Mouse (Mus musculus): ENCODE data around the gene Hipk4. TPM values are rescaled to one million over a fixed set of nuclear protein-coding genes. Genes with fewer than 3 reads are reported as not detected.

Hipk4 gene
- 0.82 and 1.0 TPM in 2 replicates for polyA plus RNA-seq (2015; fragmentation: Nextera tagmentation; extraction: Ambion mirVana)

DNA sequence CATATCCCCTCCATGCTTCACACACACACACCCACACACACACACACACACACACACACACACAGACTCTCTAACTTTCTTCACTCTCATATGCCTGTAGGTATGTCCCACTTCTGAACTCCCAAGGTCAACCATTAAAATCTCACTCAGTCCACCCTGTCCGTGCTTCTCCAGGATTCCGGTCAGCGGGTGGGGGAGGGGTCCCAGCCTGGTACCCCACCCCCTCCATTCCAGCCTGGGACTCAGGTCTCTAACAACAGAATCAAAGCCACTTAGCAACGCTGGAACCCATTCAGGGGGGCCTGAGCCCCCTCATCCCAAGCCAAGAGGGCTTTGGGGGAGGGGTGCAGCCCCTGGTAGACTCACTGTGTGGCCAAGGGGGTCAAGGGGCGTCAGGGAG lies at the start of gene Hipk4:
Gene Hipk4, plus strand, starts transcription at position 301 of the 400 bp plus-strand sequence.
- no peaks in the 10 kb centered on the region for H3K27me3 ChIP-seq
- H3K9me3 ChIP-seq: no peaks in the 10 kb centered on the region
- no peak within 1 kb of the TSS for H3K9ac ChIP-seq
- ATAC-seq (ENCODE audit: low FRiP score, low read depth): no peak
- H3K27ac ChIP-seq (replicated peaks): no peak within 1 kb of the TSS
- no peaks in the 10 kb centered on the region for H3K36me3 ChIP-seq
- 70% methylated on average over 5 of the region's 5 CpGs for WGBS
- no peaks in the 10 kb centered on the region for H3K4me1 ChIP-seq (replicated peaks)
- H3K4me2 ChIP-seq: no peak within 1 kb of the TSS
- no peak within 1 kb of the TSS for H3K4me3 ChIP-seq

DNA sequence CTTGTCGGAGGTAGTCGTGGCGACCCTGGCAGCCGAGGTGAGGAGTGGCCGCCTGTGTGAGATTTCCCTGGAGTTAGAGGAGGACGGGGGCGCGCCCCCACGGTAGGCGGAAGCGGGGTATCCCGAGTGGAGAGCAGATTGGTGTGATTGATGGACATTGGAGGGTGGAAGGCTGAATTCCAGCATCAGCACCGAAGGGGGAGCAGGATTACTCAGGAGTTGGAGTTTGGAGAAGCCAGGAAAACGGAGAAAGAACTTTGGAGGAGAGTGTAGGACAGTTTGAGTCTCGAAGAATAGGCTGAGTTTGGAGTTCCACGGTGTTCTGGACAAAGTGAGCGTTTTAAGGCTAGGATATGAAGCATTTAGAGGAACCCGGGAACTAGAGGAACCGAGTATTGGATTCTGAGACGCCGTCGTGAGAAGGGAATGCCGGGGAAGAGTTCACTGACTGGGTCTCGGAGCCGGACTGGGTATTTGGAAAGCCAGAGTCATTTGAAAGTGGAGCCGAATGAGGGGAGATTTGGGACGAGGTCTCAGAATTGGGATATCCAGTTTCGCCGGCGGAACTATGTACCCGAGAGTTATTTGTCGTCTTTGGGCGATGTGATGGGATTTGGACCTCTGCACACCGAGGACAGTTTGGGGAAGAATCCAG lies 49.1 kb upstream of the Hipk4 start:
- peak overlapping the region; percentile 44 for H3K9ac ChIP-seq
- no peak for ATAC-seq (ENCODE audit: low FRiP score, low read depth)
- peak overlapping the region; percentile 88 for H3K4me2 ChIP-seq
- under 1% methylated on average over 34 of the region's 34 CpGs for WGBS
- H3K27ac ChIP-seq (replicated peaks): peak overlapping the region; percentile 83
- peak overlapping the region; percentile 52 for H3K4me3 ChIP-seq
- H3K9me3 ChIP-seq: no peaks in the 10 kb centered on the region
- H3K36me3 ChIP-seq: peaks cover 3% of the 10 kb centered on the region; the same call in 1 of the 2 replicates
- peaks cover 3% of the 10 kb centered on the region for H3K4me1 ChIP-seq (replicated peaks)
- no peaks in the 10 kb centered on the region for H3K27me3 ChIP-seq

DNA sequence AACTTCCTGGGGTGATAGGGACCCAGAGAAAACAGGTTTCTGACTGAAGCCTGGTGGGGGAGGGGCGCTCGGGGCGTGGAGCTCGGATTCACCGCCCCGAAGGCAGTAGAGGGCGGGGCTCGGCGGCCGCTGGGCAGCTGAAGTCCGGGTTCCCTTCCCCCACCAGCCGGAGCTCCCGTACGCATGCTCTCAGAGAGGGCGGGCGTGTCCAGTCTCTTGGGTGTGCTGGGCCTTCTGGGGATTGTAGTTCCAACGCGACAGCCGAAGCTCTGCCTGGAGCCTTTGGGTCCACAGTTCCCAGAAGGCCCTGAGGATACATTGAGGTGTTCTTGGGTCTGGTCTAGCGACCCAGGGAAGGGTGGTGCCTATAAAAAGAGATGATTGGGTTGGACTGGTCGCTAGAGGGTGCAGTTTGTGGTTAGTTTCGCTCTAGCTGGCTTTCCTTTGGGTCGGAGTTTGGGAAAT lies 48.5 kb upstream of the Hipk4 start:
- peak overlapping the region; percentile 44 for H3K9ac ChIP-seq
- peak overlapping the region; percentile 83 for H3K27ac ChIP-seq (replicated peaks)
- peaks cover 3% of the 10 kb centered on the region for H3K4me1 ChIP-seq (replicated peaks)
- peak; percentile 94 for ATAC-seq (ENCODE audit: low FRiP score, low read depth)
- WGBS: under 1% methylated on average over 22 of the region's 23 CpGs
- H3K36me3 ChIP-seq: peaks cover 3% of the 10 kb centered on the region; the same call in 1 of the 2 replicates
- no peaks in the 10 kb centered on the region for H3K9me3 ChIP-seq
- H3K4me2 ChIP-seq: peak overlapping the region; percentile 88
- H3K27me3 ChIP-seq: no peaks in the 10 kb centered on the region
- H3K4me3 ChIP-seq: peak overlapping the region; percentile 52

DNA sequence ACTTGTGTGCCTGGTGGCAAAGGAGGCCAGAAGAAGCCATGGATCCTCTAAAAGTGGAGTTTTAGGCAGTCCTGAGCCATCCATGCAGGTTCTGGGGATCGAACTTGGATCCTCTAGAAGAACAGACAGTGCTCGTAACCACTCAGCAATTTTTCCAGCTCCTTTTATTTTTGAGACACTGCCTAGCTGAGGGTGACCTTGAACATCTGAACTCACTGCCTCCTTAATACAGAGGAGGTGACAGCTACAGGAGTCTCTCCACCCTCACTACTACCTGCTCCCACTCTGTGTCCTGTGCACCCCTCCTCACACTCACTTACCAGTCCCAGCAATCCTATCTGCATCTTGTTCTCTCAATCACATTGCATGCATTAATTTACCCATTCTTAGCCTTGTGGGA lies 47.5 kb upstream of the Hipk4 start:
- Histone ChIP-seq H3K27me3 (no peaks in the 10 kb centered on the region), H3K4me3 (no peak overlapping the region), H3K27ac (replicated peaks) (no peak overlapping the region), H3K4me1 (replicated peaks) (peaks cover 3% of the 10 kb centered on the region), H3K9ac (no peak overlapping the region), H3K9me3 (no peaks in the 10 kb centered on the region), H3K4me2 (peak overlapping the region; percentile 88; the same call in 1 of the 2 replicates), H3K36me3 (peaks cover 3% of the 10 kb centered on the region; the same call in 1 of the 2 replicates)
- no peak for ATAC-seq (ENCODE audit: low FRiP score, low read depth)
- 98% methylated on average over 2 of the region's 2 CpGs for WGBS

DNA sequence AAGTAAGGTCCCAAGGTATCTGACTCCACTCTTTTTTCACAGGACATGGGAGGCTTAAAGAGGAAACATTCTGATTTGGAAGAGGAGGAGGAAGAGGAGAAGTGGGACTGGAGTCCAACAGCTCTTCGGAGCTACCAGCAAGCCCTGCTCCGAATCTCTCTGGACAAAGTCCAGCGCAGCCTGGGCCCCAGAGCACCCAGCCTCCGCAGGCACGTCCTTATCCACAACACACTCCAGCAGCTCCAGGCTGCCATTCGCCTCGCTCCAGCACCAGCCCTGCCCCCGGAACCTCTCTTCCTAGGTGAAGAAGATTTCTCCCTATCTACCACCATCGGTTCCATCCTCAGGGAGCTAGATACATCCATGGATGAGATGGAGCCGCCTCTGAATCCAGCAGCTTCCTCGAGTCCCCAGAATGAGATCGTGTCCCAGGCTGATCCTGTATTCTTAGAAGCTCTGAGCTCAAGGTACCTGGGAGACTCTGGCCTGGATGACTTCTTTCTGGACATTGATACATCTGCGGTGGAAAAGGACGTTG lies 46.9 kb upstream of the Hipk4 start:
- H3K9me3 ChIP-seq: no peaks in the 10 kb centered on the region
- no peak overlapping the region for H3K9ac ChIP-seq
- H3K4me2 ChIP-seq: no peak overlapping the region
- peaks cover 3% of the 10 kb centered on the region; the same call in 1 of the 2 replicates for H3K36me3 ChIP-seq
- H3K27me3 ChIP-seq: no peaks in the 10 kb centered on the region
- H3K27ac ChIP-seq (replicated peaks): no peak overlapping the region
- H3K4me3 ChIP-seq: no peak overlapping the region
- WGBS: 96% methylated on average over 14 of the region's 14 CpGs
- H3K4me1 ChIP-seq (replicated peaks): peaks cover 7% of the 10 kb centered on the region
- no peak for ATAC-seq (ENCODE audit: low FRiP score, low read depth)

DNA sequence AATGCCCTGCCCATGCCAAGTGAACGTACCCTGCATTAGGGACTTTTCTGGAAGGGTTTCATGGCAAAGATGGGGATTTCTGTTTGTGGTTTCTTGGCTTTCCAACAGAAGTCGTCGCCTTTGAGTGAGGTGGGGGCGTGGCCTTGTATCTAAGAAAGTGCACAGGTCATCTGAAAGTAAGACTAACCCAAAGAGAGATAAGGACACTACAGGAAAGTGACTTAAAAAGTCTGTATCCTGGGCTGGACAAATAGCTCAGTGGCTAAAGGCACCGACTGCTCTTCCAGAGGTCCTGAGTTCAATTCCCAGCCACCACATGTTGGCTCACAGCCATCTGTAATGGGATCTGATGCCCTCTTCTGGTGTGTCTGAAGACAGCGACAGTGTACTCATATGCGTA lies 44.5 kb upstream of the Hipk4 start:
- Histone ChIP-seq H3K4me2 (no peak overlapping the region), H3K4me3 (no peak overlapping the region), H3K36me3 (peaks cover 3% of the 10 kb centered on the region; the same call in 1 of the 2 replicates), H3K4me1 (replicated peaks) (peaks cover 12% of the 10 kb centered on the region), H3K27ac (replicated peaks) (no peak overlapping the region), H3K9ac (no peak overlapping the region), H3K27me3 (no peaks in the 10 kb centered on the region), H3K9me3 (no peaks in the 10 kb centered on the region)
- 88% methylated on average over 7 of the region's 7 CpGs for WGBS
- ATAC-seq (ENCODE audit: low FRiP score, low read depth): no peak

DNA sequence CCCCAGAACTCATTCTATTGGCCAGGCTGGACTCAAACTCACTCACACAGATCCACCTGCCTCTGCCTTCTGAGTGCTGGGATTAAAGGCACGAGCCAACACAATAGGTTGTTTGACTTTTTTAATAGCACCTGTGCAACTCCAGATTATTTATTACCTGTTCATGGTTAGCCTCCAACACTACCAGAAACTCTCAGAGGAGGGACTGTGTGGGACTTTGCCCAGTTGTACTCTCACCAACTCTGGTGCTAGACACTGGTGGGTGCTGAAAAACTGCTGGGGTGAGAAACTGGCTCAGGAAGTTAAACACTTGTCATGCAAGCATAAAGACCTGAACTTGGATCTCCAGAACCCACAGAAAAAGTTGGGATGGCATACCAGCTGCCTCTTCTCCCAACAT lies 43.3 kb upstream of the Hipk4 start:
- no peaks in the 10 kb centered on the region for H3K27me3 ChIP-seq
- WGBS: 89% methylated on average over 1 of the region's 1 CpGs
- H3K9ac ChIP-seq: no peak overlapping the region
- peaks cover 12% of the 10 kb centered on the region for H3K4me1 ChIP-seq (replicated peaks)
- H3K4me3 ChIP-seq: no peak overlapping the region
- ATAC-seq (ENCODE audit: low FRiP score, low read depth): no peak
- H3K36me3 ChIP-seq: peaks cover 3% of the 10 kb centered on the region; the same call in 1 of the 2 replicates
- no peaks in the 10 kb centered on the region for H3K9me3 ChIP-seq
- no peak overlapping the region for H3K27ac ChIP-seq (replicated peaks)
- H3K4me2 ChIP-seq: no peak overlapping the region

DNA sequence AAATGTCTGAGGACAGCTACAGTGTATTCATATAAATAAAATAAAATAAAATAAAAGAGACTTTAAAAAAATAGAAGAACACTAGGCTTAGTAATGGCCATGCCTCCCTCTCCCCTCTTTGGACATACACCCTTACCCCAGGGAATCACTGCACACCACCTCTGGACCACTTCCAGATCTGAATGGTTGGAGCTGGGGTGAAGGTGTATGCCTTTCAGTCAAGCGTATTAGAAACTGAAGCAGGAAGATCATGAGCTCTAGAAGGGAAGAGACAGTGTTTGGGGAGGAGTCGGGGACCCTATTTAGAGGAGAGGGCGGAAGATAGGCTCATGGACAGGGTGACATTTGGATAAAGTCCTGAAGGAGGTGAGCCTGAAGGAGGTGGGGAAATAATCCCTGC lies 42.6 kb upstream of the Hipk4 start:
- Histone ChIP-seq H3K4me3 (no peak overlapping the region), H3K9ac (no peak overlapping the region), H3K4me2 (peak overlapping the region; percentile 72; the same call in 1 of the 2 replicates), H3K27ac (replicated peaks) (0 out of 2 replicates have a peak overlapping the region, but pooled peaks have one; percentile 44), H3K27me3 (no peaks in the 10 kb centered on the region), H3K9me3 (no peaks in the 10 kb centered on the region), H3K36me3 (peaks cover 3% of the 10 kb centered on the region; the same call in 1 of the 2 replicates), H3K4me1 (replicated peaks) (peaks cover 12% of the 10 kb centered on the region)
- no peak for ATAC-seq (ENCODE audit: low FRiP score, low read depth)
- WGBS: 82% methylated on average over 3 of the region's 3 CpGs

DNA sequence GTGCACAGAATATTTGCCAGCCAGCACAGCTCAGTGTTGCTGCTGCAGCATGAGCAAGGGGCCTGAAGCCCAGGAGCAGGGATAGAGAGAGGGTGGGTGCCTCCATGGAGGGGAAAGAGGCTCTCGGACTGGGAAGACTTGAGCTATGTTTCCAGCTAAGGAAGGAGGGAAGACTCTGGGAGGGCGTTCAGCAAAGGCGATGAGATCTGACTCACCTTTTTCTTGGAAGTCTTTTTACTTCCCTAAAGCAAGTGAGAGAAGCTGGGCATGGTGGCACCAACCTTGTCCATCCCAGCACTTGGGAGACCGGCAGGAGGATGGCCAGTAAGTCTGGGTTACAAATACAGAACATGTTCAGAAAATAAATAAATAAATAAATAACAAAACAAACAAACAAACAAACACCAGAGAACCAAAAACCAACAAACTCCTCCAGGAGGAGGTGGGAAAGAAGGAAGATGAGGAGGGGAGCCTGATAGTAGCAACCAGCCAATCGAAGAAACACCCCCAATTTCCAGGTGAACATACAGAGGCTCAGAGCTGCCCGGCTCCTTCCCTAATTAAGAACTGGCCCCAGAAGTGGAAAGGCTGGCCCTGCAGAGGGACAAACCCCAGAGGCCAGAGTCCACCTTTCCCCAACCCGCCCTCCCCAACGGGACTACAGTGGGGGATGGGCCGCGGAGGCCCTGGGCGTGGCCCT lies 42.0 kb upstream of the Hipk4 start:
- Histone ChIP-seq H3K4me3 (peak overlapping the region; percentile 31), H3K9me3 (no peaks in the 10 kb centered on the region), H3K27ac (replicated peaks) (peak overlapping the region; percentile 68), H3K27me3 (no peaks in the 10 kb centered on the region), H3K36me3 (peaks cover 3% of the 10 kb centered on the region; the same call in 1 of the 2 replicates), H3K4me2 (peak overlapping the region; percentile 72), H3K9ac (peak overlapping the region; percentile 41), H3K4me1 (replicated peaks) (peaks cover 13% of the 10 kb centered on the region)
- 13% methylated on average over 11 of the region's 11 CpGs for WGBS
- ATAC-seq (ENCODE audit: low FRiP score, low read depth): no peak

DNA sequence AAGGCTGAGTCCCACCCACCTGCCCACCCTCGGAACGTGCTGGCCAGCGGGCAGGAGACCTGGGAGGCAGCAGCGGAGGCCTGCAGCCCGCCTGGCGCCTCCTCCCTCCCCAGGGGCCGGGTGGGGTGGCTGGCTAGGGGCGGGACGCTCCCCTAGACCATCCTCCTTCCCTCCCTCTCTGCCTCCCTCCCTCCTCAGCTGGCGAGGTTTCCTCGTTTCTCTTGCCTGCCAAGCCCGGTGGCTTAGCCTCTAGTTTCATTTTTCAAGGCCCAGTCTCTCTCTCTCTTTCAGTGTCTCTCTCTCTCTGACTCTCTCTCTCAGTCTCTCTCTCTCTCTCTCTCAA lies 41.5 kb upstream of the Hipk4 start:
- Histone ChIP-seq H3K27me3 (no peaks in the 10 kb centered on the region), H3K27ac (replicated peaks) (peak overlapping the region; percentile 68), H3K4me2 (peak overlapping the region; percentile 72), H3K4me1 (replicated peaks) (peaks cover 17% of the 10 kb centered on the region), H3K36me3 (peaks cover 3% of the 10 kb centered on the region; the same call in 1 of the 2 replicates), H3K9ac (peak overlapping the region; percentile 41), H3K9me3 (no peaks in the 10 kb centered on the region), H3K4me3 (peak overlapping the region; percentile 31)
- 3% methylated on average over 8 of the region's 12 CpGs for WGBS
- peak; percentile 80 for ATAC-seq (ENCODE audit: low FRiP score, low read depth)

DNA sequence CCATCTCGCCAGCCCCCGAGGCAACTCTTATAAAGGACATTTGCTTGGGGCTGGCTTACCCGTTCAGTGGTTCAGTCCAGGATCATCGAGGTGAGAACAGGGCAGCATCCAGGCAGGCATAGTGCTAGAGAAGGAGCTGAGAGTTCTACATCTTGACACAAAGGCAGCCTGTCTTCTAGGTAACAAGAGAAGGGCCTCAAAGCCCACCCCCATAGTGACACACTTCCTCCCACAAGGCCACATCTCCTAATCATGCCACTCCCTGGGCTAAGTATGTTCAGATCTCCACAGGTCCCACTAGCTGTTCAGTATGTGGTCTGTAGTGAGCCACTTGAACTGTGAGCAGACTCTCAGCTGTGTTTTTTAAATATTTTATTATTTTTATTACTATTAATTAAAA lies 39.2 kb upstream of the Hipk4 start:
- Histone ChIP-seq H3K27me3 (no peaks in the 10 kb centered on the region), H3K36me3 (no peaks in the 10 kb centered on the region), H3K9ac (no peak overlapping the region), H3K4me2 (no peak overlapping the region), H3K27ac (replicated peaks) (no peak overlapping the region), H3K4me3 (no peak overlapping the region), H3K9me3 (no peaks in the 10 kb centered on the region), H3K4me1 (replicated peaks) (peaks cover 29% of the 10 kb centered on the region)
- ATAC-seq (ENCODE audit: low FRiP score, low read depth): no peak
- 89% methylated on average over 4 of the region's 4 CpGs for WGBS

Measured in hindbrain, embryonic 15.5 days (tissue).